Mouse (Mus musculus): ENCODE measurements around the gene Nfe2l2. TPM values are rescaled to one million over a fixed set of nuclear protein-coding genes. Genes with fewer than 3 reads are reported as not detected.
A peak's percentile ranks its signal among the peaks of the same experiment; 100 is the strongest.

Gene Nfe2l2
- total and polyA plus RNA-seq, 2 experiments from 2014 or later = 7.6 to 12.6 TPM

- H3K4me2 ChIP-seq (ENCODE audit: low read depth) = no peak overlapping the region
- no peak overlapping the region for H3K9ac ChIP-seq
- DNase-seq = no peak
- no peaks in the 10 kb centered on the region for H3K9me3 ChIP-seq (ENCODE audit: low read length)
- H3K27ac ChIP-seq (ENCODE audit: low read depth, low read length) = no peak overlapping the region
- no peaks in the 10 kb centered on the region for H3K4me1 ChIP-seq (ENCODE audit: insufficient read depth)
- no peak overlapping the region for H3K4me3 ChIP-seq (ENCODE audit: low read depth, low read length)
- no peak for ATAC-seq
- no peaks in the 10 kb centered on the region for H3K27me3 ChIP-seq (ENCODE audit: insufficient read depth, low read length)
- no peak for TF ChIP-seq CTCF (IDR thresholded peaks at IDR 0.05; ENCODE audit: low read depth)
- WGBS = 81% methylated on average over 3 of the region's 3 CpGs
- no peaks in the 10 kb centered on the region for H3K36me3 ChIP-seq (ENCODE audit: insufficient read depth)
Measured at GRCm38 (mm10) chr2:75672561-75672960, 31.9 kb downstream of the Nfe2l2 start.

GRCm38 (mm10) chr2:75671337-75671660 lies 33.1 kb downstream of the Nfe2l2 start:
- ATAC-seq = no peak
- no peak for TF ChIP-seq CTCF (IDR thresholded peaks at IDR 0.05; ENCODE audit: low read depth)

GRCm38 (mm10) chr2:75670446-75671336 lies 33.8 kb downstream of the Nfe2l2 start:
- DNase-seq (no peak), ATAC-seq (no peak)
- TF ChIP-seq CTCF (IDR thresholded peaks at IDR 0.05; ENCODE audit: low read depth) = no peak
- no peaks in the 10 kb centered on the region for H3K9me3 ChIP-seq (ENCODE audit: low read length)
- H3K4me3 ChIP-seq (ENCODE audit: low read depth, low read length) = no peak overlapping the region
- no peaks in the 10 kb centered on the region for H3K4me1 ChIP-seq (ENCODE audit: insufficient read depth)
- no peak overlapping the region for H3K9ac ChIP-seq
- no peak overlapping the region for H3K27ac ChIP-seq (ENCODE audit: low read depth, low read length)
- no peak overlapping the region for H3K4me2 ChIP-seq (ENCODE audit: low read depth)
- 83% methylated on average over 6 of the region's 6 CpGs for WGBS
- no peaks in the 10 kb centered on the region for H3K36me3 ChIP-seq (ENCODE audit: insufficient read depth)
- no peaks in the 10 kb centered on the region for H3K27me3 ChIP-seq (ENCODE audit: insufficient read depth, low read length)

More at GRCm38 (mm10) chr2:75671337-75671660, 33.1 kb downstream of the Nfe2l2 start:
- H3K27me3 ChIP-seq (ENCODE audit: insufficient read depth, low read length) = no peaks in the 10 kb centered on the region
- no peak overlapping the region for H3K9ac ChIP-seq
- 77% methylated on average over 2 of the region's 2 CpGs for WGBS
- H3K9me3 ChIP-seq (ENCODE audit: low read length) = no peaks in the 10 kb centered on the region
- H3K4me1 ChIP-seq (ENCODE audit: insufficient read depth) = no peaks in the 10 kb centered on the region
- no peak overlapping the region for H3K4me3 ChIP-seq (ENCODE audit: low read depth, low read length)
- no peak overlapping the region for H3K4me2 ChIP-seq (ENCODE audit: low read depth)
- H3K36me3 ChIP-seq (ENCODE audit: insufficient read depth) = no peaks in the 10 kb centered on the region
- no peak overlapping the region for H3K27ac ChIP-seq (ENCODE audit: low read depth, low read length)
- DNase-seq = no peak

GRCm38 (mm10) chr2:75669491-75670445 lies 34.7 kb downstream of the Nfe2l2 start:
- peak; percentile 29 for ATAC-seq
- WGBS = 39% methylated on average over 14 of the region's 14 CpGs
- peak; percentile 7 for DNase-seq

GRCm38 (mm10) chr2:75661106-75661505 lies 43.3 kb downstream of the Nfe2l2 start:
- no peak for TF ChIP-seq CTCF (IDR thresholded peaks at IDR 0.05; ENCODE audit: low read depth)
- peaks cover 16% of the 10 kb centered on the region for H3K36me3 ChIP-seq (ENCODE audit: insufficient read depth)
- no peaks in the 10 kb centered on the region for H3K9me3 ChIP-seq (ENCODE audit: low read length)
- DNase-seq (no peak), ATAC-seq (no peak)
- H3K27me3 ChIP-seq (ENCODE audit: insufficient read depth, low read length) = no peaks in the 10 kb centered on the region
- H3K9ac ChIP-seq = 0 out of 2 replicates have a peak overlapping the region, but pooled peaks have one; percentile 95
- WGBS = 24% methylated on average over 2 of the region's 2 CpGs
- peak overlapping the region; percentile 73 for H3K4me2 ChIP-seq (ENCODE audit: low read depth)
- H3K4me1 ChIP-seq (ENCODE audit: insufficient read depth) = peaks cover 15% of the 10 kb centered on the region
- peak overlapping the region; percentile 98; the same call in 1 of the 2 replicates for H3K4me3 ChIP-seq (ENCODE audit: low read depth, low read length)
- no peak overlapping the region for H3K27ac ChIP-seq (ENCODE audit: low read depth, low read length)

More at GRCm38 (mm10) chr2:75669491-75670445, 34.7 kb downstream of the Nfe2l2 start:
- Histone ChIP-seq H3K27me3 (ENCODE audit: insufficient read depth, low read length) (no peaks in the 10 kb centered on the region), H3K4me2 (ENCODE audit: low read depth) (no peak overlapping the region), H3K4me3 (ENCODE audit: low read depth, low read length) (no peak overlapping the region), H3K27ac (ENCODE audit: low read depth, low read length) (no peak overlapping the region), H3K9ac (no peak overlapping the region), H3K36me3 (ENCODE audit: insufficient read depth) (no peaks in the 10 kb centered on the region; the same call in 1 of the 2 replicates), H3K9me3 (ENCODE audit: low read length) (no peaks in the 10 kb centered on the region), H3K4me1 (ENCODE audit: insufficient read depth) (no peaks in the 10 kb centered on the region)
- no peak for TF ChIP-seq CTCF (IDR thresholded peaks at IDR 0.05; ENCODE audit: low read depth)

GRCm38 (mm10) chr2:75660255-75660948 lies 44.0 kb downstream of the Nfe2l2 start:
- Histone ChIP-seq H3K36me3 (ENCODE audit: insufficient read depth) (peaks cover 16% of the 10 kb centered on the region), H3K9me3 (ENCODE audit: low read length) (no peaks in the 10 kb centered on the region), H3K4me3 (ENCODE audit: low read depth, low read length) (peak overlapping the region; percentile 98), H3K4me2 (ENCODE audit: low read depth) (peak overlapping the region; percentile 73), H3K9ac (peak overlapping the region; percentile 95), H3K27ac (ENCODE audit: low read depth, low read length) (peak overlapping the region; percentile 99), H3K4me1 (ENCODE audit: insufficient read depth) (peaks cover 15% of the 10 kb centered on the region), H3K27me3 (ENCODE audit: insufficient read depth, low read length) (no peaks in the 10 kb centered on the region)
- DNase-seq (no peak), ATAC-seq (no peak)
- no peak for TF ChIP-seq CTCF (IDR thresholded peaks at IDR 0.05; ENCODE audit: low read depth)
- WGBS = 4% methylated on average over 15 of the region's 15 CpGs

All from forebrain, postnatal 0 days (tissue).